Mouse (Mus musculus): Measurements from ENCODE around the gene Ercc1. TPM values are rescaled to one million over a fixed set of nuclear protein-coding genes. Genes with fewer than 3 reads are reported as not detected.
A peak's percentile ranks its signal among the peaks of the same experiment; 100 is the strongest.

The Ercc1 gene
- total RNA-seq (2015; ENCODE audit: low replicate concordance) = 8.6 and 8.8 TPM in 2 replicates
- total RNA-seq (2017; ENCODE audit: low replicate concordance) = 4.6 and 5.2 TPM in 2 replicates

GRCm38 (mm10) chr7:19344237-19344847, at the start of gene Ercc1:
Gene Ercc1, plus strand, starts transcription at chr7:19344778.
- ATAC-seq (replicated peaks; ENCODE audit: low FRiP score, poor library complexity, severe bottlenecking) = no peak

GRCm38 (mm10) chr7:19295503-19296185, 48.9 kb upstream of the Ercc1 start:
- peak; percentile 72 for ATAC-seq (replicated peaks; ENCODE audit: low FRiP score, poor library complexity, severe bottlenecking)

GRCm38 (mm10) chr7:19297034-19297433, 47.5 kb upstream of the Ercc1 start:
- no peak for ATAC-seq (replicated peaks; ENCODE audit: low FRiP score, poor library complexity, severe bottlenecking)

GRCm38 (mm10) chr7:19297794-19298193, 46.8 kb upstream of the Ercc1 start:
- ATAC-seq (replicated peaks; ENCODE audit: low FRiP score, poor library complexity, severe bottlenecking) = no peak

GRCm38 (mm10) chr7:19299194-19299593, 45.4 kb upstream of the Ercc1 start:
- no peak for ATAC-seq (replicated peaks; ENCODE audit: low FRiP score, poor library complexity, severe bottlenecking)

- peak; percentile 79 for ATAC-seq (replicated peaks; ENCODE audit: low FRiP score, poor library complexity, severe bottlenecking)
Observed at GRCm38 (mm10) chr7:19300501-19301421, 43.8 kb upstream of the Ercc1 start.

- ATAC-seq (replicated peaks; ENCODE audit: low FRiP score, poor library complexity, severe bottlenecking) = no peak
Observed at GRCm38 (mm10) chr7:19301461-19302263, 42.9 kb upstream of the Ercc1 start.

GRCm38 (mm10) chr7:19302264-19303045, 42.1 kb upstream of the Ercc1 start:
- no peak for ATAC-seq (replicated peaks; ENCODE audit: low FRiP score, poor library complexity, severe bottlenecking)

- ATAC-seq (replicated peaks; ENCODE audit: low FRiP score, poor library complexity, severe bottlenecking) = no peak
Observed at GRCm38 (mm10) chr7:19303046-19303305, 41.6 kb upstream of the Ercc1 start.

GRCm38 (mm10) chr7:19303770-19304169, 40.8 kb upstream of the Ercc1 start:
- no peak for ATAC-seq (replicated peaks; ENCODE audit: low FRiP score, poor library complexity, severe bottlenecking)

GRCm38 (mm10) chr7:19304501-19305412, 39.8 kb upstream of the Ercc1 start:
- no peak for ATAC-seq (replicated peaks; ENCODE audit: low FRiP score, poor library complexity, severe bottlenecking)

GRCm38 (mm10) chr7:19305413-19305735, 39.2 kb upstream of the Ercc1 start:
- no peak for ATAC-seq (replicated peaks; ENCODE audit: low FRiP score, poor library complexity, severe bottlenecking)

GRCm38 (mm10) chr7:19305796-19306765, 38.5 kb upstream of the Ercc1 start:
- no peak for ATAC-seq (replicated peaks; ENCODE audit: low FRiP score, poor library complexity, severe bottlenecking)

GRCm38 (mm10) chr7:19306819-19307738, 37.5 kb upstream of the Ercc1 start:
- no peak for ATAC-seq (replicated peaks; ENCODE audit: low FRiP score, poor library complexity, severe bottlenecking)

- ATAC-seq (replicated peaks; ENCODE audit: low FRiP score, poor library complexity, severe bottlenecking) = peak; percentile 25; the same call in 1 of the 2 replicates
Observed at GRCm38 (mm10) chr7:19307739-19308453, 36.7 kb upstream of the Ercc1 start.
